Mouse (Mus musculus) right cerebral cortex, postnatal 25 days (tissue): ENCODE data around the gene Tkfc.

ENCODE experiments used
- DNase-seq: peaks from one replicate; pipeline ENCODE4 v3.0.0; 2022

Tkfc gene

DNA sequence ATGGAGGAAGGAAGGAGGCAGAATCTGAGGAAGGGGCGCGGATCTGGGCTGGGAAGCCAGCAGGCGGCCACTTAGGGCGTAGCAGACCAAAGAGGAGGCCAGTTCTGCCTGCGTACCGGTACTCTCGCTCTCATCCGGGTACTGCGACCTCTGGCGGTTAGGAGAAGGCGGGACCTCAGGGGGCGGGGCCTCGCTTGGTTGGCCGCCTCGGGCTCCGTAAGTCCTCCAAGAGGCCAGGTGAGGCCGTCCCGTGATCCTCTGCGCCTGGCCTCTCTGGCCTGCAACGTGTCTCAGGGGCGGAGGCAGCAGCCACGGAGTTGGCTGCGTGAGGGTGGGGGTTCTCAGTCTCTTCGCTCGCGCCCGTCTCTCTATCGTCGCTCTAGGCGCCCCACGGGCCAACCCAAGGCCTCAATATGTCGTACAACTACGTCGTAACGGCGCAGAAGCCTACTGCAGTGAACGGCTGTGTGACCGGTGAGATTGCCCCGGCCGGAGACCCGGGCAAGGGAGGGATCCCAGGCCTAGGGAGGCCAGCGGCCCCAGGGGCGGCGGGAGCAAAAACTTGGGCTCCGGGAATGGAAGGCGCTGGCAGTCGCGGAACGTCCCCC is at the start of gene Tkfc, which contains the start of gene Ddb1:
Gene Tkfc, minus strand, starts transcription at position 362 of the 608 bp plus-strand sequence.
Gene Ddb1, plus strand, starts transcription at position 35 of the 608 bp plus-strand sequence.
- DNase-seq = peak; percentile 99

DNA sequence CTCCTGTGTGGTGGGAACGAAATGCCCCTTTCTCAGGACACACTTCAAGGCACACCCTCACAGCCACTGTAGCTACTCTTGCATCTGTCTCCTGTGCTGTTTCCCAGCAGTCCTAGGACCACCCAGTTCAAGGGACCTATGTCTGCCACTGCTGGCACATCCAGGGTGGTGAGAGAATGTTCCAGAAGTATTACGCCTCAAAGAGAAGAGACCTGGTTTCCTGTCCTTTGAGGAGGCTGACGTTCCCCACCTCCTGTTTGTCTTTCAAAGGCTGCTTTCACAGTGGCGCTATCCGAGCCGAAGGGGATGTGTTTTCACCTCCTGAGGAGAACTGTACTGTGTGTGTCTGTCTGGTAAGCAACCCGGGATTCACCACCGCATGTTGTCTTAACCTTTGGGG is 42.7 kb upstream of the Tkfc start:
- DNase-seq = no peak

DNA sequence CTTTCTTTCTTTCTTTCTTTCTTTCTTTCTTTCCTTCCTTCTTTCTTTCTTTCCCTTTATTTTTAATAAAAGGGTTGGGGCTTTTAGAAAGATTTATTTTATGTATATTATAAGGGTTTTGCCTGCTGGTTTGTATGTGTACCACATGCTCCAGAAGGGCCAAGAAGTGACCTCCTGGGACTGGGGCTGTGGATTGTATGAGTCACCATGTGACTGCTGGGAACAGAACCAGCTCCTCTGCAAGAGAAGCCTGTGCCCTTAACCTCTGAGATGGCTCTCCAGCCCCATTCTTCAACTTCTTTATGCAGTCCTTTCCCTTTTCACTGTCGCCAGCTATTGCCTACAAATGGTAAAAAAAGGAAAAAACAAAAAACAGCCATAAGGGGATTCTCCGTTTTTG is 40.2 kb upstream of the Tkfc start:
- no peak for DNase-seq

DNA sequence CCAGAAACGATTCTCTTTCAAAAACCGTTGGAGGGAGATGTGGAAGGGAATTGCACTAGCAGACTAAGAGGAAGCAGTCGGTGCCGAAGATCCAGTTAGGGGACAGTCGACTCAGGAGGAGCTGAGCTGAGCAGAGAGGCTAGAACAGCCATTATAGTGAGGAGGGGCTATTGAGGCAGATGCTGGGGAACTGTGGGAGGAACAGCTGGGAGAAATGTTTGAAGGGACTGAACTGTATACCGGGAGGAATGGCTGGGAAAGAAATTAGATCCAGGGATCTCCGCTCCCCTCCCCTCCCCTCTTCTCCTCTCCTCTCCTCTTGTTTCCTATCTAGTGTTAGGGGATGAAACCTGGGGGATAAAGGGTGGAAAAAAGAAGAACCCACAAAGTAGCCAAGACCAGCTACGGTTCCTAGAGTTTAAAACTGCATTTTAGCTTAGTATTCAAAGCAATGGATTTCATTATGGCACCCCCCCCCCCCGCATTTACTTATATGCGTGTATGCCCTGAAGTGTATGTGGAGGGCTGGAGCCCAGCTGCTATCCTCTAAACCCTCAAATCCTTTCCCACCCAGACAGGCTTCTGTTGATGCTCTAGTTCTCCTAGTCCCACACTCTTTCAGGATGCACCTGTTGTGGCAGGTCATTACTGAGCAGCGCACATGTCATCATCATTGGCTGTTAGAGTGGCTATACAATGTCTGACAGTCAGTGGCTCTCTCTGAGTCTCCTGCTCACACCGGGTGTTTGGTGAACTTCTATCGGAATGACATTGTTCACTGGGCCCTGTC is 35.3 kb upstream of the Tkfc start:
- no peak for DNase-seq

DNA sequence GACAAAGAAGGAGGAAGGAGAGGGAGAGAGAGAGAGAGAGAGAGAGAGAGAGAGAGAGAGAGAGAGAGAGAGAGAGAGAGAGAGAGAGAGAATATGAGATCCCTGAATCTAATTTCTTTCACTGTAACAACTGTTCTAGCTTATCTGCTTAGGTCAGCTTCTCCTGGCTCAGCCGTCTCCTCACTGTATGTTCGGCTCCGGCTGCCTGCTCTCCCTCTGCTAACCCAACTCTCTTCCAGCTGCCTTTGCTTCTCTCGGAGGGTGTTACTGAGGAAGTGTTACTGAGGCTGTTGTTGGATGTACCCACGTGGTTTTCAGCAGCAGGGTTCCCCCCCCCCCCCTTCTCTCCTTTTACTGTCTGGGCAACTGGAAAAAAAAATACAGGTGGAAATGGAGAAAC is 34.6 kb upstream of the Tkfc start:
- no peak for DNase-seq

DNA sequence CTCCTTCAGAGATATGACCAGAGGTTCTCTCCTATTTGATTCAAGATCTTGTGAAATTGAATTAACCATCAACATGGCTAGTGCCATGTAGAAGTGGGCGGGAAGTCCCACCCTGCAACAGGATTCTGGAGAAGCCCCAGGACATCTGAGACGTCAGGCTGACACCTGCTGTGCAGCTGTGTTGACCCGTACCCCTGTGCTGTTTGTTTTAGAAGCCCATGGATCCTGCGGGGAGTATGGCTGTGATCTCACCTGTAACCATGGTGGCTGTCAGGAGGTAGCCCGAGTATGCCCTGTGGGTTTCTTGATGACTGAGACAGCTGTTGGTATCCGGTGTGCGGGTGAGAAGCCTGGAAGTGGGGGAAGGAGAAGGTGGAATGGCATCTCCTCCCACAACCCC is 32.4 kb upstream of the Tkfc start:
- no peak for DNase-seq

DNA sequence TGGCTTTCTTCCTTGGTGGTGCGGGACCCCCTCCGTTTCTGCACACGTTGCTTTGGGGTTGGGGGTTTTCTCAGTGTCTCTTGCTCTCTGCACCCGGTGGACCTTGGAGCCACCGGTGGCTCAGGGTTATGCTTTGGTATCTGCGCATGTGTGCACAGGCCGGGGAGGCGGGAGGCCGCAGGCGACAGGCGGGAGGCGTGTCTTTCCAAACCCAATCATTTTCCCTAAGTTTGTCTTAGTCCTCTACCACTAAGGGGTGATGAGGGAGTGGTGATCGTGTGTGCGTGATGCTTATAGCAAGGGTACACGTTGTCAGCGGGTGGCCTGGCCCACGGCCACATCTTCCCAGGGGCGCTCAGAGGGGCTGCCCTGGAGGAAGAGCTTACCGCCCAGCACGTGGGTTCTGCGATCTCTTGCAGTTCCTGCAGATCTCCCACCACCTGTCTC is 29.4 kb upstream of the Tkfc start:
- peak; percentile 65 for DNase-seq

DNA sequence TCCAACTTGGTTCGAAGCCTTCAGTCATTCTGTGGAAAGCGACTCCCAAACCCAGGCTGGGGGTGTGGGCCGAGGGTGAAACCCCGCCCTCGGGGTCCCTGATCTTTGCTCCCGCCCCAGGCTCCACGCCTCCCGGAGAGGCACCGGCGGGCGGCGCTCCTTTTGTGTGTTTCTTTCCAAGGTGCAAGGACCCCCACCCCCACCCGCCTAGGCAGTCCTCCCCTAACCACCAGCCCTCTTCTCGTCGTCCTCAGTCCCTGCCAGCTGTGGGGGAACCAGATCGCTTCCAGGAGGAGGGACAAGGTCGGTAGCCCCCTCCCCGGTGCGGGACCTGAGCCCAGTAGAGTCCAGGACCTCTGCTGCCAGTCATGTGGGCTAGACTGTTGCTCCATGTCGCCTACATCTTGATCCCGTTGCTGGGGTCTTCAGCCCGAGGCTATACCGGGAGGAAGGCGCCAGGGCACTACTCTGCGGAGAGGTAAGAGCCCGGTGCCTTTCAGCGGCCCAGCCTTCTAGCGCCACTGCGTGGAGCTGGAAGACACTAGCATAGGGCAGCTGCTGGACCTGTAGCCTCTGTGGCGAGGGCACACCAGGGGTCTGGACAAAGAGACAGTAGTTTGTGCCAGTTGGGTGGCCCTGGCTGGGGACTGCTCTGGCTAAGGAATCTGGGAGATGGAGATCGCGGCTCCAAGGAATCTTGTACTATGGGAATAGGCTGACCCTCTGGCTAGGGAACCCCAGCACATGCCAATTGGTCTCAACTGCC is 28.8 kb upstream of the Tkfc start, which contains the start of gene Vwce:
Gene Vwce, plus strand, starts transcription at position 108 of the 766 bp plus-strand sequence.
- no peak for DNase-seq

DNA sequence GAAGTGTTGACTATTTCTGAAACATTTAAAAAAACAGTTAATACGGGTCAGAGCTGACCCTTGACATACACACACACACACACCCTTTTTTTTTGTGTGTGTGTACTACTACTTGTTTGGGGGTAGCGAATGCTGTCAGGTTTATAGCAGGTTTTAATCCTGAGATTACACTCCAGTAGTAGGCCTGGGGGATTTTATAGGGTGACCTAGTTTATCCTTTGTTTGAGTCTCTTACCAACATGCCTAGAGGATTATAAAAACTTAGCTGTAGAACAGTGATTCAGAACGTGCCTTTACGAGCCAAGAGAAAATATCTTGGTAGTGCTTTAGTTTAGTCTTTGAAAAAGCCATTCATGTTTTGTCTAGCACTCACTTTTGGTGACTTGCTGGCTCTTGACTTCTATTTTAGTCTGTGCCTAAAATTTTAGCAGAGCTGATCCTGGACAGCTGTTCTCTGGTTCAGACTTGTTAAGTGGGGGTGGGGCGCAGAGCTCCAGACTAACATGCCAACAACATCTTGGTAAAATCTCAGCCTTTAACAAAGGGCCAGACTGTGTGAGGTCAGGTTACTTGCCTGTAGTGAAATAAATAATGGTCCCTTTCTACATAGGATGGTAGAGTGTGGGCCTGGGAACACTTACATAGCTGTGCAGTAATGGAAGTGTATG is 3.3 kb upstream of the Tkfc start:
- no peak for DNase-seq

DNA sequence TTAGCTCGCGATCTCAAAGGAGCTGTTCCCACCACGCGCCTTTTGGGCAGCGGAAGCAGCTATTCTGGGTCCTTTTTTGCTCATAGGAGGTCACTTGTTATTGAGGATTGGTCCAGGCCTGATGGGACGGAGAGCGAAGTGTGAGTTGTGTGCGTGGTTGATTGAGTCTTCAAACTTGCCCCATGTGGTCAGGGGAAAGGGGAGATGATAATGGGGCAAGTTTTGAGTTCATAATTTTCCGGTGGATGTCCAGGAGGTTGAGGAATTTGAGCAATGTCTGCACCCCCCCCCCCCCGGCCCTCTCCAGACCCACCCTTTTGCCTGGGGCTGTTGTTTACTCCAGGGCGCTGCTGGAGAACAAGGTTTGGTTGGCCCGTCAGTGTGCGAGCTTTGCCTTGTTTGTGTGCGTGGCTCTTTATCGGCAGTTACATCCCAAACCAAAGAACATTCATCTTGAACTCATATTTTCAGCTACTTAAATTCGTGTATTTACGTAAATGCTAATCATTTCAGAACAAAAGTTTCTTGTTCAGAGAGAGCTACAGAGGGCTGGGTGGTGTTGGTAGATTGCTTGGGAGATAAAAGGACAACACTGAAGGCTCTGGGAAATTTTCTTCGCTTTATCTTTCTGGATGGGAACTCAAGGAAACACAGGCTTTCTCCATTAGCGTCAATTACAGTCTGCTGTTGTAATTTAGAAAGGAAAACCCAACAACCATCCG is 608 bp upstream of the Tkfc start:
- no peak for DNase-seq

DNA sequence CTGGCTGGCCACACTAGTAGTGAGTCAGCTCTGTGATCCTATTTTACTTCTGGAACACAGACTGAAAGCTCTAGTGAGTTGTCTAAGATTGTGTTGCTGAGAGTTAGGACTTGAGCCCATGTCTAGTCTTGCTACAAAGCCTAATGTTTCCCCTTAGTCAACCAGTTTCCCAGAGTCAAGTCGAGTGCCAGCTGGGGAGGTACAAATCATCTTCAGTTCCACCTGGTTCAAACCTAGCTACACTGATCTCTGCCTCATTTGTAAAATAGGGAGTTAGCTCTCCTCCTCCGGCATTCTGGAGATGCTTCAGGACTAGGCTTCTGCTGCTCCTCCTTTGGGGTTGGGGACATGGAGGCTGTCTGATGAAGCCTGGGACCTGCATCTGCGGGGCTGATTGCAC is 920 bp downstream of the Tkfc start:
- DNase-seq = no peak

DNA sequence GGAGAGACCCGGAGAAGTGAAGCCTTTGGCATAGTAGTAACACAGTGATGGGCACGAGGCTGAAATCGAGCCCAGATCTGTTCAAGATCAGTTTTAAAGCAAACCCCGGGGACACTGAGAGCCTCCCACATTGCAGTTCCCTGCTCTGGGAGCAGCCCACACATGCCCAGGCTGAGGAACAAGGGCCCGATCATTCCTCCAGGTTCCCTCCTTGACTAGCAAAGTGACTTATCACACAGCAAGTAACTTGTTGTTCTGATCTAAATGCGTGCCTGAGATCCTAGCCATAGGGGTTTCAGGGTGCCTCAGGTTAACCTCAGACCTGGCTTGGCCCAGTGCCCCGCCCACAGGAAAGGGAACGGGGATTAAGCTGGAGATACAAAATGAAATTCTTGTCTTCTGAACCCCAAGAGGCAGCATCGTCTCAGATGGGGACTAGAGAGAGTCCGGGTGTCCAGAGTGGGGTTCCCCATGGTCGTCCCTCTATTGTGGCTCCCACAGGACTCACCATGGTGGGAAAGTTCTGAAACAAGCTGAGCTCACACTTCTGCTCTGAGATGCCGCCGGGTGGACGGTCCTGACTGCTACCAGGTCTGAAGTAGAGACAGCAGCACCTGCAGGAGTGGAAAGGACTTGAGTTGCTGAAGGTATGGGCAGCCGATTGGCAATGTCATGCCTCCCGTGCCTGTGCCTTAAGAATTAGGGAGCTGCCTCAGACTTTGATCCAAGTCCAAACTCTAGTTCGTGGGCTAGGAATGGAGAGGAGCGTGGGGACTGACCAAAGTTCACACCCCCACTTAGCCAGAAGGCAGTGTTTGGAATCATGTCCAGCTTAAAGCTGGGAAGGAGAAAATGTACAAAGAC is 1.6 kb downstream of the Tkfc start:
- no peak for DNase-seq

DNA sequence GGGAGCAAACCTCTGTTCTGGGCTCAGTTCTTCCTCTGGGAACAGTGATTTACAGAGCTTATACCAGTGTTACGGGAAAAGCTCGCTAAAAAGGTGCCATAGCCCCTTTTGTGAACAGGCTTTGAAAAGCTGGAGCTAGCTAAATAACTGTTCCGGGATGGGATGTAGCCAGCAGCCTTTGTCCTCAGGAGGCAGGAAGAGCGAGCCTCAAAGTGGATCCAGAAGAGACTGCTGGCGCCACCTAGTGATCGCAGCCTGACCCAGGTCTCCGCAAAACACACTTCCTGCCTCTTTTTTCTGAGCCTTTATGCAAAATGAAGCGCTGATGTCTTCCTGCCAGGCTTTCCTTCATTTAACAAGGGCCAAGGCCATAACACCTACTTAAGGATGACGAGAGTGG is 2.7 kb downstream of the Tkfc start:
- peak; percentile 81 for DNase-seq

DNA sequence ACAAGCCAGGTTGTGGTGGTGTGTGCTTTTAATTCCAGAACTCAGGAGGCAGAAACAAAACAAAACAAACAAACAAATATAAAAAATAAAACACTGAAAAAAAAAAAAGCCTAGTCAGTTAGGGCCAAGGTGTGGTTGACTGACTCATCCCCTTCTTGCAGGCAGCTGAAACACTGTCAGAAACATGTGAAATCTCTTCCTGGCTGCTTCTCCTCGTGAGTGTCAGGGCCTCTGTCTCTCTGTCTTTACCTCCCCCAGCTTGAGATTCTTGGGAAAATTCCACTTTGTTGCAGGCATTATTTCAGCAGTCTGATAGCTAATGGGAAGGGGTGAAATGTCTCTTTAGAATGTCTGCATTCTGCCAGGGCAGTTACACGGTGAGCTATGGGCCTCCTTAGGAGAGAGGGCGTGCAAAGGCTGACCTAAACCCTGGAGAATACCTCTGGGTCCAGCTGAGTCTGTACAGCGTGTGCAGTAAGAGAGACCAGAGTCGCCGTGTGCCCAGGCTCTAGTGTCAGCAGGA is 3.1 kb downstream of the Tkfc start:
- DNase-seq = no peak

DNA sequence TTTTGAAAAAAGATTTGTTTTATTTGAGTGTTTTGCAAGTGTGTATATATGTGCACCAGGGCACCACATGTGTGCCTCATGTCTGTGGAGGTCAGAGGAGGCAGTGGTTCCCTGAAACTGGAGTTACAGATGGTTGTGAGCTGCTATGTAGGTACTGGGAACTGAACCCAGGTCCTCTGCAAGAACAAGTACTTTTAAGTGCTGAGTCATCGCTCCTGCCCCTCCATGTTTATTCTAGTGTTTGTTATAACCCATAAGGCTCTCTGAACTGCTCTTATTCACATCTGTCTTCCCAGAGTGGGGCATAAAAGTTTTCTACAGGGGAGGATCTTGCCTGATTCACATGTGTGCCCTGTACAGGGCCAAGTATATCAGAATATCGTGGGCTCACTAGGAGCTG is 5.8 kb downstream of the Tkfc start:
- no peak for DNase-seq

DNA sequence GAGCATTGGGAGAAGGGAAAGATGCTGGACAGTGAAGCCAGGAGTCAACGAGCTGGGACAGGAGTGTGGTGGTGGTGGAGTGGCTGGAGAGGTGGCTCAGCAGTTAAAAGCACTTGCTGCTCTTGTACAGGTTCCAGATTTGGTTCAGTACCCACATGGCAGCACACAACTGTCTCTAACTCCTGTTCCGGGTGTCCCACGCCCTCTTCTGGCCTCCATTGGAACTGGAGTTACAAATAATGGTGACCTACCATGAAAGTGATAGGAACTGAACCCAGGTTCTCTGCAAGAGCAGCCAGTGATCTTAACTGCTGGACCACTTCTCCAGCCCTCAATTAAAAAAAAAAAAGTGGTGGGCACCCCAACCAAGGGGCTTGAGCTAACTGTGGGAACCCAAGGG is 7.3 kb downstream of the Tkfc start:
- DNase-seq = no peak

DNA sequence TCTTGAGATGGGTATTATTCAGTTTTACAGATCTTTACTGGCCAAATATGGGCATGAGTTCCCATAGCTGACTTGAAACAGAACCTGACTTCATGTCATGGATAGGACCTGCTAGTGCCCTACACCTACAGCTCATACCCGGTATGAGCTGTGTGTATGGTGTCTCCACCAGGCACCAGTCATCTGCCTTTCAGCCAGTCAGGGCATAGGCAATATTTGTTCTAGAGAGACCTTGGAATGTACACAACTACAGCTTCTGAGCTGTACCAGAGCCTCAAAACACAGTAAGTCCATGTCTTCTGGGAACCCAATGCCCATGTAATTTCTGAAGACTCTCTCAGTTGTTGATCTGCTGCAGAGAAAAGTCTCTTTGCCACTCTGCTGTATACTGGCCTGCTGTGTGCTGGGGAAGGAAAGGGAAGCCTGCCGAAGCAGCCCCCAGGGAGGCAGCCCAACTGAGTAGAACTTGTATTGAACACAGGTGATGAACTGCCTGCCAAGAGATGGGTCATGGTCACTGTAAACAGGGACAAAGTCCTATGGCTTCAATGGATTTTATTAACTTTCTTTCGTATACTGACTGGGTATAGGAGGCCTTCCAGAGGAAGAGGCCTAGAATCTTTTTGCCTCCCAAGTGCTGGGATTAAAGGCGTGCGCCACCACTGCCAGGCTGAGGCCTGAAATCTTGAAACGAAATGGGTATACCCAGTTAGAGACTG is 13.6 kb downstream of the Tkfc start:
- no peak for DNase-seq

DNA sequence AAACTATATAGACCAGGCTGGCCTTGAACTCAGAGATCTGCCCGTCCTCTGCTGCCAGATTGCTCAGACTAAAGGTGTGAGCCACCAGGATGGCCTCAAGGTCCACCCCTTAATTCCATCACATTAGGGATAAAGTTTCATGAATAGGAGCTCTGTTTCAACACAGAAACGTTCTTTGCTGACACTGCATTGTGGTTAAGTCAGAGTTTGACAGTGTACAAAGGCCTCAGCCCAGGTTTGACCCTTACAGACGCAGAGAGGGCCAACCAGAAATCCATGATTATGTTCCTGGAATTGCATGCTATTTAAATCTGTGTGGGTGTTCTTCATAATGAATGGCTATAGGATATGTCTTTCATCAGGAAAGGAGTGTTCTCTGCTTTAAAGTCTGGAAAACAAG is 15.2 kb downstream of the Tkfc start:
- DNase-seq = no peak

DNA sequence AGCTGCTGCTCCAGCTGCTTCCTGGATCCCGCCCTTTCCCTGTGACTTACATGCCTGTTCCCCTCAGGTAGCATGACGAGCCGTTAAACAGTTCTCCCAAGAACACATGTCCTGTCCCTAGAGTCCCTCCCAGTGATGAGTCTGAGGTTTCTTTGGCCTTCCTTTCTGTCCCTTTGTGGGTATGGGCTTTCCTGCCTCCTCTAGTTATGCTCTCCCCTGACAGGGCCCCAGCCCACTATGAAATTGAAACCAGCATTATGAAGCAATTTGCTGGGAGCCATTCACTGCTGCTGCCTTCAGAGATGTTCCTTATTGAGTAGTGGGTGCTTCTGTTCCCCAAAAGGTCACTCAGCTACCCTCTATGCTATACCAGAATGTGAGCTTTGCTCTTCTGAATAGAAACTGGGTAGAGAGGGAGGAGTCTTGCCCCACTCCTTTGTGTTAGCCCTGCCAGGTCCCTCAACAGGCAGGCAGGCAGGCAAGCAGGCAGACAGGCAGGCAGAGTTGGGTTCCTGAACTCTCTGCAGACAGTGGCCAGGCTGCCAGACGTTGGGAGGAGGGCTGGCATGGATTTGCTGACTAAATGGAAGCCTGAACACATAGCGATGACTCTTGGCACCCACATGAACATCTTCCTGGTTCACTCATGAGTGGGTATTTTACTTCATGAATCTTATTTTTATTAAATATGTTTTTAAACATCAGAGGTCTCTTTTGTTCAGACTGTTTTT is 16.2 kb downstream of the Tkfc start:
- no peak for DNase-seq

DNA sequence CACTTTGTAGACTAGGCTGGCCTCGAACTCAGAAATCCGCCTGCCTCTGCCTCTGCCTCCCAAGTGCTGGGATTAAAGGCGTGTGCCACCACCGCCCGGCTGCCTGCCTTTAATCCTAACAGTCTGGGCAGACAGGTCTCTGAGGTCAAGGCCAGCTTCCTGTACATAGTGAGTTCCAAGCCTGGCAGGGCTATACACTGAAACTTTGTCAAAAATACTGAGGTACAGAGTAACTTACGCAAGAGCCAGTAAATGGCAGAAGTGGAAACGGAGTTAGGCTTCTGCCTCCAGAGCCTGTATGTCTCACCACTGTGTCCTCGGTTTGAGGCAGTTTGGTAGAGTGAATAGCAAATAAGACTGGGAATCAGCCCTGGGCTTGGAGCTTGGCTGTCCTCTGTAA is 18.2 kb downstream of the Tkfc start:
- DNase-seq = no peak
